Mouse (Mus musculus) G1E (cell line): ENCODE data around the gene Rfx3.

Source experiments
- CTCF ChIP-seq: IDR thresholded peaks from 2 replicates; pipeline ENCODE4 v1.5.1; 2012; ENCODE audit warnings: low read depth, low read length, inconsistent platforms, mixed read lengths
- GATA1 ChIP-seq: IDR thresholded peaks from 2 replicates; pipeline ENCODE4 v1.6.1; 2012; ENCODE audit warnings: borderline replicate concordance, low read length, inconsistent platforms, mixed read lengths
- GATA2 ChIP-seq: IDR thresholded peaks from 2 replicates; pipeline ENCODE4 v1.6.1; 2012; ENCODE audit warnings: low read depth, low read length, inconsistent platforms, borderline replicate concordance

DNA sequence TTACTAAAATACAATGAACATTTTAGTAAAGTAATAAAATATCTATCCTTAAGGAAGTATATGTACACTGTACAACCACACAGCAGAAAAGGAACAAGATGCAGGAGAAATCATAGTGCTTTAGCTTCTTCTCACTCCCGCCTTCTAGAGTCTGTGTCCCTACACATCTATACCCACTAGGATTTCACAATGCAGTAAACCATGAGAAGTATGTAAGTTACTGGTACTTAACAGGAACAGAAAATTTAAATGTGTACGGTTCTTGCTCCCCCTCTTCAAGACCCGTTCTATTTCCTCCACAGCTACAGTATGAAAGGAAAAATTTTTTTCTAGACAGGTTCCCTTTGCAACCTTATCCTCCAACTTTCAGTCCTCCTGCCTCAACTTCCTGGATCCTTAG, 8.3 kb downstream of the Rfx3 start:
- TF ChIP-seq CTCF = no peak
- no peak for TF ChIP-seq GATA2
- no peak for TF ChIP-seq GATA1
